Mouse (Mus musculus): ENCODE measurements around the gene Barx1. TPM values are rescaled to one million over a fixed set of nuclear protein-coding genes. Genes with fewer than 3 reads are reported as not detected.

Gene Barx1
- total and polyA plus RNA-seq, 3 experiments: not detected

DNA sequence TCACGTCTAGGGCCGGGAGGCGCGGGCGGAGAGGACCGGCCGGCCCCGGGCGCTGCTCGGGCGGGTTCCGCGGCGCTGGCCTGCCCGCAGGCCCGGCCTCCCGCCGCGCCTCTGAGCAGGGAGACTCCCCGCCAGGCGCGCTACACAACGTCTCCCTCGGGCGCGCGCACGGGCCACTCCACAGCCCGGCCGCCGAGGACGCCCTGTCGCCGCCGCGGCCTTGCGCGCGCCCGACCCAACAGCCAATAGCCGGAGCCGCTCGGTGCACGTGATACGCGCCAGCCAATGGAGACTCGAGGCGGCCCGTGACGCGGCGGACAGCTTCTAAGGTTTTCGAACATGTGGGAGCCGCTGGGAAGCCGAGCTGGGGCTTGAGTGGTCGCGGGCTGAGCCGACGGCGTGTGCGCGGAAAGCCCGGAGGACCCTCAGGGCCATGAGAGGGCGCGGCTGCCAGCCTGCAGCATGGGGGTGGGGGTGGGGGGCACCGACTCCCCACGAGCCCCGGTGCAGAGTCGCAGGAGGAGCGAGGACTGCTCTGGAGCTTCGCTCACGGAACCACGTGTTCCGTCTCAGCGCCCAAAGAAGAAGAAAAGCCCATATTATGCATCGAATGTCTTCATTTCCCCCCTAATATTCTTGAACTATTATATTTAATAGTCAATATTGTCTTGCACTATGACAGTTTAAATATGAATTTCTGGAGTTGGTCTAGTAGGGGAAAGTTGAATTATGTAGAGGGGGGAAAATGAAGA lies 37.2 kb upstream of the Barx1 start, which contains the start of gene Ptpdc1 (continued):
- TF ChIP-seq POLR2AphosphoS5 (IDR thresholded peaks at IDR 0.05; ENCODE audit: borderline replicate concordance, low read depth, low read length): no peak
- no peak for TF ChIP-seq SIN3A (IDR thresholded peaks at IDR 0.05; ENCODE audit: low read length)
- TF ChIP-seq ETS1 (IDR thresholded peaks at IDR 0.05; ENCODE audit: low read depth, low read length): no peak

- no peak for DNase-seq (ENCODE audit: low read depth, low spot score)
- Histone ChIP-seq H3K36me3 (ENCODE audit: control insufficient read depth in 1 of 2, insufficient read depth in 2 of 2, low read length in 2 of 2) (no peaks in the 10 kb centered on the region), H3K27me3 (ENCODE audit: control insufficient read depth in 1 of 2, insufficient read depth in 2 of 2, low read length in 2 of 2) (peaks cover 0 to 7% of the 10 kb centered on the region in 2 experiments; a peak in 3 of 4 replicates), H3K4me1 (ENCODE audit: control insufficient read depth in 1 of 2, insufficient read depth in 2 of 2, low read length in 2 of 2) (no peaks in the 10 kb centered on the region), H3K9me3 (replicated peaks; ENCODE audit: insufficient read depth, low read length) (no peaks in the 10 kb centered on the region), H3K27ac (ENCODE audit: control insufficient read depth, low read depth, low read length) (no peak overlapping the region), H3K79me2 (ENCODE audit: control insufficient read depth, insufficient read depth, low read length, poor library complexity) (no peaks in the 10 kb centered on the region), H3K9ac (ENCODE audit: control insufficient read depth, low read depth, low read length, poor library complexity, severe bottlenecking) (no peak overlapping the region), H3K4me3 (ENCODE audit: control insufficient read depth in 1 of 2, insufficient read depth in 1 of 2, low read depth in 2 of 2, low read length in 2 of 2) (no peak overlapping the region)
- TF ChIP-seq CTCF (IDR thresholded peaks at IDR 0.05 in 2 of 3, conservative IDR thresholded peaks at IDR 0.05 in 1 of 3; ENCODE audit: control insufficient read depth in 1 of 3, insufficient read depth in 1 of 3, low read depth in 2 of 3, low read length in 3 of 3, poor library complexity in 1 of 3, severe bottlenecking in 1 of 3): no peak; a peak in 1 of 6 replicates
- TF ChIP-seq MEF2A (IDR thresholded peaks at IDR 0.05; ENCODE audit: extremely low read depth, insufficient replicate concordance, low read depth, low read length, poor library complexity, severe bottlenecking): no peak
- no peak for TF ChIP-seq CHD2 (IDR thresholded peaks at IDR 0.05; ENCODE audit: low read length)
- no peak for TF ChIP-seq MYC (IDR thresholded peaks at IDR 0.05; ENCODE audit: low read depth, low read length)
Measured at GRCm38 (mm10) chr13:48631691-48632090, 31.1 kb upstream of the Barx1 start.

GRCm38 (mm10) chr13:48637706-48638105 lies 25.1 kb upstream of the Barx1 start:
- Histone ChIP-seq H3K27me3 (ENCODE audit: control insufficient read depth in 1 of 2, insufficient read depth in 2 of 2, low read length in 2 of 2) (peaks cover 0 to 4% of the 10 kb centered on the region in 2 experiments; a peak in 3 of 4 replicates), H3K79me2 (ENCODE audit: control insufficient read depth, insufficient read depth, low read length, poor library complexity) (no peaks in the 10 kb centered on the region), H3K4me3 (ENCODE audit: control insufficient read depth in 1 of 2, insufficient read depth in 1 of 2, low read depth in 2 of 2, low read length in 2 of 2) (no peak overlapping the region), H3K36me3 (ENCODE audit: control insufficient read depth in 1 of 2, insufficient read depth in 2 of 2, low read length in 2 of 2) (no peaks in the 10 kb centered on the region), H3K9me3 (replicated peaks; ENCODE audit: insufficient read depth, low read length) (no peaks in the 10 kb centered on the region), H3K4me1 (ENCODE audit: control insufficient read depth in 1 of 2, insufficient read depth in 2 of 2, low read length in 2 of 2) (no peaks in the 10 kb centered on the region), H3K9ac (ENCODE audit: control insufficient read depth, low read depth, low read length, poor library complexity, severe bottlenecking) (no peak overlapping the region), H3K27ac (ENCODE audit: control insufficient read depth, low read depth, low read length) (no peak overlapping the region)
- no peak for TF ChIP-seq MXI1 (IDR thresholded peaks at IDR 0.05; ENCODE audit: low read depth, low read length)
- no peak for TF ChIP-seq KAT2A (conservative IDR thresholded peaks at IDR 0.05; ENCODE audit: low read depth, low read length)
- no peak for TF ChIP-seq ZMIZ1 (IDR thresholded peaks at IDR 0.05; ENCODE audit: low read depth, low read length)
- TF ChIP-seq NRF1 (IDR thresholded peaks at IDR 0.05; ENCODE audit: insufficient read depth, low read depth, low read length, poor library complexity, severe bottlenecking): no peak
- no peak for TF ChIP-seq MEF2A (IDR thresholded peaks at IDR 0.05; ENCODE audit: extremely low read depth, insufficient replicate concordance, low read depth, low read length, poor library complexity, severe bottlenecking)
- TF ChIP-seq E2F4 (IDR thresholded peaks at IDR 0.05; ENCODE audit: borderline replicate concordance, low read depth, low read length): no peak
- no peak for TF ChIP-seq POLR2AphosphoS5 (IDR thresholded peaks at IDR 0.05; ENCODE audit: borderline replicate concordance, low read depth, low read length)
- TF ChIP-seq JUND (IDR thresholded peaks at IDR 0.05; ENCODE audit: low read depth, low read length): no peak
- no peak for TF ChIP-seq POLR2A (IDR thresholded peaks at IDR 0.05; ENCODE audit: control insufficient read depth in 1 of 2, insufficient read depth in 1 of 2, low read depth in 1 of 2, low read length in 2 of 2, poor library complexity in 1 of 2)
- TF ChIP-seq UBTF (IDR thresholded peaks at IDR 0.05; ENCODE audit: borderline replicate concordance, insufficient read depth, low read depth, low read length): no peak
- TF ChIP-seq ETS1 (IDR thresholded peaks at IDR 0.05; ENCODE audit: low read depth, low read length): no peak
- no peak for TF ChIP-seq NELFE (IDR thresholded peaks at IDR 0.05; ENCODE audit: low read depth, low read length)
- DNase-seq (ENCODE audit: low read depth, low spot score): no peak

Measured in MEL (cell line).